Mouse (Mus musculus): ENCODE results near the gene Ropn1l. TPM values are rescaled to one million over a fixed set of nuclear protein-coding genes. Genes with fewer than 3 reads are reported as not detected.

The Ropn1l gene
- total RNA-seq (2021): not detected
- long read RNA-seq, experiment 1, partial matches to known transcripts: 0 of 1 reads
- long read RNA-seq, experiment 1, other reads (novel, unspliced or antisense): 0 of 1 reads
- long read RNA-seq, experiment 2: 0 reads

- peak; percentile 91 for DNase-seq
These were observed at the start of gene Ropn1l for GRCm38 (mm10) chr15:31453098-31453916. TSS of gene Ropn1l (minus strand) at chr15:31453737.

DNA sequence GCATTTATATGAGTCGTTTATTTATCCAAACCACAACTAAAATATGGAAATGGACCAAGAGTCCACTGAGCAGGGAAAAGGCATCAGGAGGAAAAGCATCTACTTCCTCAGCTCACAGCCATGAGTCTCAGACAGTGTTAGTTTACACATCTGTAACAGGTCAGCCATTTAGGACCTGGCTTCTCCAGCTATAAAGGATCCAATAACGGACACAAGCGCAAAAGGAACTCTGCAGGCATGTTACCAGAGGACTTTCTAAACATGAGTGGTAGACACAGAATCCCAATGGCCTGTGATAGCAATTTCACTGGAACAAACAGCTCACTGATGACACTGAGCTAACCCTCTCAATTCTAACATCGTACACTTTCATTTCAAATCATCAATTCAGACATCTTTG, 49.5 kb upstream of the Ropn1l start:
- no peak for DNase-seq

- no peak for DNase-seq
These were observed 48.8 kb upstream of the Ropn1l start for GRCm38 (mm10) chr15:31502313-31502712.

GRCm38 (mm10) chr15:31494803-31495202, 41.3 kb upstream of the Ropn1l start:
- no peak for DNase-seq

GRCm38 (mm10) chr15:31494310-31494709, 40.8 kb upstream of the Ropn1l start:
- no peak for DNase-seq

- no peak for DNase-seq
These were observed 33.9 kb upstream of the Ropn1l start for GRCm38 (mm10) chr15:31487407-31487806.

GRCm38 (mm10) chr15:31476678-31477077, 23.1 kb upstream of the Ropn1l start:
- DNase-seq: no peak

GRCm38 (mm10) chr15:31472645-31473574, 19.4 kb upstream of the Ropn1l start:
- DNase-seq: no peak

- DNase-seq: no peak
These were observed 18.0 kb upstream of the Ropn1l start for GRCm38 (mm10) chr15:31471529-31471928.

DNA sequence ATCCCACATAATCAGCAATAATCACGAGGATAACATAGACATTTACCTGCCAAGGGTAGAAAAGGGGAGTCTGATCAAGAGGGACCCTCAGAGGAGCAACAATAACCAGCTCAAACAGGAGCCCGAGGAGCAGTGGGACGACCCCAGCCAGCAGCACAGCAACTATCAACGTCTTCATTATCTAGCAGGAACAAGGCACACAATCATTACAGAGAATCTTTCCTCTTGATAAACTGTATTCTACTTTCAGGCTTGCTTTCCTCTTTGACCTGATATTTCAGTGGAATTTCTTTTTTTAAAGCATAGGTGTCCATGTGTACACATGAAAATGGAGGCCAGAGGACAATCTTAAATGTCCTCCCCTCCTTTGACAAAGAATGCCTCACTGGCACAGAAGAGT, 16.0 kb upstream of the Ropn1l start:
- no peak for DNase-seq

DNA sequence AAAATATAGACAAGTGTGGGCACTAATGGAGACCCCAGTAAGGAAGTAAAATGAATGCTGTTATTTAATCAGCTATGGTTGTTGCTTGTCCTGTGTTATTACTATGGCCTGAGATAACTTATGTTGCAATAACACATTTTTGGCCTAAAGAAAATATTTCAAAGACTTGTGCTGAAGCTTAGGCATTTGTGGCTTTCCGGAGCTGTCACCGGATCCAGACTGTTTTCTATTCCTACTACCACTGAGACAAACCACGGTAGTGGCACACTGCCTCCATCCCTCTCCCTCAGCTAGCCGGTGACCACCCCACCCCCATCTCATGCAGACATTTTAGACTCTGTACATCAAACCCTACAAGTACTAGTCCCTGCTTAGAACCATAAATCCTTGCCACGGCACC, 15.3 kb upstream of the Ropn1l start:
- DNase-seq: no peak

GRCm38 (mm10) chr15:31466749-31467148, 13.2 kb upstream of the Ropn1l start:
- no peak for DNase-seq

- no peak for DNase-seq
These were observed 12.8 kb upstream of the Ropn1l start for GRCm38 (mm10) chr15:31466295-31466694.

- DNase-seq: no peak
These were observed 12.3 kb upstream of the Ropn1l start for GRCm38 (mm10) chr15:31465806-31466205.

GRCm38 (mm10) chr15:31460571-31460970, 7.0 kb upstream of the Ropn1l start:
- DNase-seq: no peak

GRCm38 (mm10) chr15:31458081-31458480, 4.5 kb upstream of the Ropn1l start:
- DNase-seq: no peak

DNA sequence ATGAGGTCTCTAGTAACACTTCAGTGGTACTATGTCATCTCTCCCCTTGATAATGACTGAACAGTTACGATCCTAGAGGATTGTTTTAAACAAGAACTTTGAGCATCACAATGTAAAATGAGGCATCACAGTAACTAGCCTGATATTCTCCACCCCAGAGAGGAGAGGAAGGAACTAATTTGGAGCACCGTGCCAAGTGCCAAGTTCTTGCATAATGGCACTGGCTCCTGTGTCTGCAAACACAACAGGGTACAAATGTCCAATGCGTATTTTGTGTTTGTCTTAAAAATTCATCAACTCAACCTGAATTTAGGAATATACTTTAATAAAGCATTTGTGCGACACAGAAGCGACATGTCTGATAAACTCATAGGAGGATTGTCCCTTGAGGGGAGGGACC, 2.8 kb upstream of the Ropn1l start:
- no peak for DNase-seq

DNA sequence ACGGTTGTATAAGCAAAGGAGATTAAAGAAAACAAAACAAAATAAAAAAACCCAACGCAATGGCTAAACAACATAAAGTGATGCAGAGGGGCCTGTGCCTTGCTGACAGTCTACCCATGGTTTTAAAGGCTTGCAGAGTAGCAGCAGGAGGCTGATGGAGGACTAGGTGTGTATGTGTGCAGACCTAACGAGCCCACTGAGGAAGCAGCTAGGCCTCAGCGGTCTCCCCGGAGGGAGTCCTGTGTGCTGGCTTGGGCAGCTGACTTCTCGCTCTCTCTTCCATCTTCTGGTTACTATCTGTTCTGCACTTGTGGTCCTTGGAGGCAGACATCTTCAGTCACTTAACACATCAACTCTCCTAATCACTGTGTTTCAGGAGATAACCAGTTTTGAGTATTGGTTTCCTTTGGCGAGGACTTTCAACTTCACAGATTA, 1.3 kb upstream of the Ropn1l start:
- DNase-seq: no peak

DNA sequence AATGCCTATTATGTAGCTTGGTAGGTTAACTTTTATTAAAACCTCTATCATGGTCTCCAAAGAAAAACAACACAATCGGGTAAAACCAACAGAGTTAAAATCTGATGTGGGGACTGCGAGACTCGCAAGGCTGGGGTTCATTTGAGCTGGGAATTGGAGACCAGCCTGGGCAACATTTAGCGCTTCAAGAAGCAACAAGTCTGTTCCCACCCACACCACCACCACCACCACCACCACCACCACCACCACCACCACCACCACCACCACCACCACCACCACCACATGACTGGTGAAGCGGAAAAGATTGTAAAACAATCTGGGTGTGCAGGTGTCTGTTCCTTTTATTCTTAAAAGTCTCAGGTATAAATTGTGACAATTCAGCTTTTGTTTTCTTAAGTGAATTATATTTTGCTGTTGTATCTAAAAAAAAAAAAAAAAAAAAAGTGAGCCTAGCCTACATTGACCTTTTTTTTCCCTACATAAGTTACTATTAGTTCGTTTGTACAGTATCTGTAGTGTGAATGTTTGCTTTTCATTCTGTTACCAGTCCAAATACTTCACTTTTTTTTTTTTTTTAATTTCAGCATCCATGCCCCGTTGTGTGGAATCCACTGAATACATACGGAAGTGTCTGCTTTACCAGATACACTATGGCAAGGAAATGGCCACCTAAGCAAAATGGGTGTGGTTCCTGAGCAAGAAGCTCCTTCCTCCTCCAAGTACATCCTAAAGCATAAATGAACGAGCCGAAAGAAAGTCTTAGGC, 741 bp upstream of the Ropn1l start:
- no peak for DNase-seq

- no peak for DNase-seq
These were observed 1.0 kb downstream of the Ropn1l start for GRCm38 (mm10) chr15:31452336-31453097.

DNA sequence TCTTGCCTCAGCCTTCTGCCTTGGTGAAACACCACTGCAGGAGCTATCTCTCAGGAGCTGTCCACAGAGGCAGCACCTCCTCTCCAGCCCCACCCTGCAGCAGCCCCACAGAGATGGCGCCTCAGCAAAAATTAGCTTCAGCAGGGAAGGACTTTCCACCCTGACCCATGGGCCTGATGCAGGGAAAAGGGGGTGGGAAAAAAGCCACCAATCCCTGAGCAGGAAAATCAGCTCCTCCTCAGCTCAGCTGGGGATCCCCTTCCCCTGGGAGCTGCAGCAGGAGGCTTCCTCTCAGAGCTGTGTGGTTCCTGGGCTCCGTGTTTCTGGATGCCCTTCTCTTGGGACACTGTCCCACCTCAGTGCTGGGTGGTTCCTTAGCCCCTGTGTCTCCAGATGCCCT, 3.8 kb downstream of the Ropn1l start:
- DNase-seq: no peak

Data from gastrocnemius, postnatal 25 days (tissue).